Mouse (Mus musculus) heart, embryonic 11.5 days (tissue): ENCODE measurements at regions not wholly inside any gene's neighbourhood (a gene's known extent, or its start where the extent isn't known, plus 50 kb on each side); places are given as distances from the start of the nearest gene placed in this dataset.

Experiments used
- ATAC-seq: fragments of 200-750 bp; cut with Nextera tagmentation; replicated peaks from 2 replicates; pipeline ENCODE4 v1.8.0; 2017; ENCODE audit warnings: moderate library complexity; ENCODE audit not compliant: insufficient number of reproducible peaks, low FRiP score, low TSS enrichment
- H3K27ac ChIP-seq: fragments of 300-500 bp; sonication (generic); 2 replicates; pipeline ENCODE4 v1.5.1; 2014; ENCODE audit warnings: mild to moderate bottlenecking, low read depth, low read length
- H3K27me3 ChIP-seq: fragments of 300-500 bp; sonication (generic); 2 replicates; pipeline ENCODE4 v1.6.1; 2014; ENCODE audit warnings: mild to moderate bottlenecking, low read length, mixed read lengths; ENCODE audit not compliant: control insufficient read depth, insufficient read depth
- H3K36me3 ChIP-seq: fragments of 300-500 bp; sonication (generic); 2 replicates; pipeline ENCODE4 v1.6.1; 2014; ENCODE audit warnings: mild to moderate bottlenecking, low read length, moderate library complexity, mixed read lengths; ENCODE audit not compliant: control insufficient read depth, insufficient read depth
- H3K4me1 ChIP-seq: fragments of 300-500 bp; sonication (generic); 2 replicates; pipeline ENCODE4 v1.6.1; 2014; ENCODE audit warnings: low read length; ENCODE audit not compliant: control insufficient read depth, insufficient read depth
- H3K4me2 ChIP-seq: fragments of 300-500 bp; sonication (generic); 2 replicates; pipeline ENCODE4 v1.6.1; 2014; ENCODE audit warnings: mild to moderate bottlenecking, moderate library complexity
- H3K4me3 ChIP-seq: fragments of 300-500 bp; sonication (generic); 2 replicates; pipeline ENCODE4 v1.5.1; 2014; ENCODE audit warnings: low read depth, low read length
- H3K9ac ChIP-seq: fragments of 300-500 bp; sonication (generic); 2 replicates; pipeline ENCODE4 v1.6.1; 2014; ENCODE audit warnings: mild to moderate bottlenecking, low read depth, low read length, moderate library complexity
- H3K9me3 ChIP-seq: fragments of 300-500 bp; sonication (generic); replicated peaks from 2 replicates; pipeline ENCODE4 v1.6.1; 2016; ENCODE audit warnings: low read length; ENCODE audit not compliant: control insufficient read depth
- WGBS: fragments of 180-500 bp; shearing (Covaris S2); extraction: QIAGEN DNeasy Blood & Tissue Kit; methylation state at CpG from one replicate; pipeline ENCODE4 v1.1.7; 2014; ENCODE audit not compliant: insufficient replicate concordance; 5-methylcytosine and 5-hydroxymethylcytosine counted together

DNA sequence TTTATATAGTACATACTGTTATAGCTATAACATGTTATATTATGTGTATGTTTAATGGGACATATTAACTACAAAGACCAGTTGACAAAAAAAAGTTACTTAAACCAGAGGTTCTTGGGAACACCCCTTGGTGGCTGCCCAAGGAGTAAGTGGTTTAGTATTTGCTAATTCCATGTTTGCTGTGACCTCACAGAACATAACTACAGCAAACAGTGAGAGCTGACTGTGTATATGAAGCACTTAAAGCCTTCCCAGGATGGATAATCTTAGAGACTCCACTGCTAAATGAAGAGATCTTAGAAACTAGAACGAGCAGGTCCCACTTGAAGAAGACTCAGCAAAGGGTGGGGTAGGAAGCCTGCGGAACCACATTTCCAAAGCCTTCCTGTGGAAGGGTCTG lies 263.9 kb downstream of the Gm19410 start:
- Histone ChIP-seq H3K4me1 (no peaks in the 10 kb centered on the region; the same call in 1 of the 2 replicates), H3K9me3 (no peaks in the 10 kb centered on the region), H3K36me3 (no peaks in the 10 kb centered on the region), H3K4me3 (no peak overlapping the region), H3K27ac (no peak overlapping the region), H3K27me3 (no peaks in the 10 kb centered on the region), H3K9ac (no peak overlapping the region), H3K4me2 (no peak overlapping the region)
- no peak for ATAC-seq
- 68% methylated on average over 2 of the region's 2 CpGs for WGBS

DNA sequence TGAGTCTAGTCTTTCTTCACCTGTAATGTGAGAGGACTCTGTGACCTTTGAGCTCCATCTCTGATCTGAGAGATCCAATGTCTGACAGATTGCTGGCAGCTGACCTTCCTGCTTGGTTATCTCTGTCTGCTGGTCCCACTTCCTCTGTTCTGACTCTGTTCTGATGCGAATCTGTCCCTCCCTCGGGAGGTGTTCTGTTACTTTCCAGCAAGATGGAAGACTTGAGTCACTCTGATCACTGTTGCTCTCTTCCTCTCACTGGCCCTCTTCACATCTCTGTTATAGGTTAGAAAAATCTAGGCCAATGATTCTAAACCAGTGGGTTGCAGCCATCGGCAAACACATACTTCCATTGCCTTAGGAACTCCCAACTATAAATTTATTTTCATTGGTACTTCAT lies 264.6 kb downstream of the Gm19410 start:
- H3K36me3 ChIP-seq, result no peaks in the 10 kb centered on the region
- no peak for ATAC-seq
- no peak overlapping the region for H3K27ac ChIP-seq
- no peak overlapping the region for H3K4me3 ChIP-seq
- H3K9ac ChIP-seq, result no peak overlapping the region
- H3K4me2 ChIP-seq, result no peak overlapping the region
- WGBS, result 46% methylated on average over 3 of the region's 3 CpGs
- H3K27me3 ChIP-seq, result no peaks in the 10 kb centered on the region
- no peaks in the 10 kb centered on the region; the same call in 1 of the 2 replicates for H3K4me1 ChIP-seq
- H3K9me3 ChIP-seq, result no peaks in the 10 kb centered on the region

GRCm38 (mm10) chr8:36031966-36032719 lies 266.6 kb downstream of the Gm19410 start:
- ATAC-seq, result no peak
- WGBS, result 76% methylated on average over 10 of the region's 10 CpGs
- Histone ChIP-seq H3K27me3 (no peaks in the 10 kb centered on the region), H3K36me3 (no peaks in the 10 kb centered on the region), H3K4me3 (no peak overlapping the region), H3K27ac (no peak overlapping the region), H3K4me1 (no peaks in the 10 kb centered on the region; the same call in 1 of the 2 replicates), H3K9ac (no peak overlapping the region), H3K9me3 (no peaks in the 10 kb centered on the region), H3K4me2 (no peak overlapping the region)

DNA sequence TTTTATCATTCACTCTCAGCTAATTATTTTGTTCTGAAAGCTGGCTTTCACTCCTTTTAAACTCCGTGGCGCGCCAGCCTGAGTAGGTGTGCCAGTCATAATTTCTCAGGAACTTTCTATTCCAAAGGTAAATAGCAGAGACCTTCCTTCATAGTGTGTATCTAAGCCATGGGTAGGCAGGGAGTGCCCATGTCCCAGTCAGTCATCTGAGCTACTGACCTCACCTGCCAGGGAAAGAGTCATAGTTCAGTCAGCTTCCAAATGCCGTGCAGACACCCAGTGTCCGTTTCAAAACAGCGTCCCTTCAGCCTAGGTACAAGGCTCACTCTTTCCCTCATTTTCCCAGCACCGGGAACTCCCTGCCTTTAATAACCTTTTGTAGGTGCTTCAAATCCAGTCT lies 269.7 kb downstream of the Gm19410 start:
- Histone ChIP-seq H3K36me3 (no peaks in the 10 kb centered on the region), H3K9me3 (no peaks in the 10 kb centered on the region; the same call in 1 of the 2 replicates), H3K4me1 (no peaks in the 10 kb centered on the region; the same call in 1 of the 2 replicates), H3K4me2 (no peak overlapping the region), H3K27ac (no peak overlapping the region), H3K27me3 (no peaks in the 10 kb centered on the region), H3K4me3 (no peak overlapping the region), H3K9ac (no peak overlapping the region)
- ATAC-seq, result no peak
- WGBS, result 85% methylated on average over 7 of the region's 7 CpGs

GRCm38 (mm10) chr8:36036271-36036670 lies 270.7 kb downstream of the Gm19410 start:
- Histone ChIP-seq H3K9ac (no peak overlapping the region), H3K4me3 (no peak overlapping the region), H3K36me3 (no peaks in the 10 kb centered on the region), H3K27me3 (no peaks in the 10 kb centered on the region), H3K4me2 (no peak overlapping the region), H3K4me1 (no peaks in the 10 kb centered on the region; the same call in 1 of the 2 replicates), H3K9me3 (no peaks in the 10 kb centered on the region; the same call in 1 of the 2 replicates), H3K27ac (no peak overlapping the region)
- WGBS, result 57% methylated on average over 6 of the region's 6 CpGs
- ATAC-seq, result no peak

DNA sequence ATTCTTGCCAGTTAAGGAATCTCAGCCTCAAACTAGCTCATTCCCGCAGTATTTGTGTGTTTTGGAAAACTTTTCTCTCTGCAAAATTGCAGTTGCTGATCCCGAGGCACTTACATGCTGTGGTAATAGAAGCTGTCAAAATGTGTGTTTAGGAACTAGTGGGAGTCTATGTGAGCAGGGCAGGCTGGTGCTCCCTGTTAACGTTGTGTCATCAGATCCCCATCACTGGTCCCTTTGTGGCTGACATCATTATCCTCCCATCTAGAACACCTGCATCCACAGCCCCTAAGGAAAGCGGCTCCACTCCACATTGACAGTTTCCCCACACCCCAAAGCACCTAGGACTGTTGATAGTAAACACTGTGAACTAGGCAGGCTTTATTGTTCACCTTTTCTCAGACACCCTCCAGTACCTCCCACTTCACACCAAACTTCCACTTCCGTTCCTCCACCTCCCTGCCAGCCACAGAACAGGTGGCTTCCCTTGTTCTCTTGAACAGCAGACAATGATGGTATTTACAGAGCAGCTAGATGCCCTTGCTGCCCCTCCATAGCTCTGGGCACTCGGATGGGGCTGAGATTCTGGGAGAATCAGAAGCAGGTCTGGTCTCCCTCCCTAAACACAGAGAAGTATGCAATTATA lies 275.8 kb downstream of the Gm19410 start:
- Histone ChIP-seq H3K36me3 (no peaks in the 10 kb centered on the region), H3K4me2 (no peak overlapping the region), H3K27ac (no peak overlapping the region), H3K9ac (no peak overlapping the region), H3K9me3 (no peaks in the 10 kb centered on the region; the same call in 1 of the 2 replicates), H3K4me3 (no peak overlapping the region), H3K27me3 (no peaks in the 10 kb centered on the region), H3K4me1 (no peaks in the 10 kb centered on the region; the same call in 1 of the 2 replicates)
- no peak for ATAC-seq
- 72% methylated on average over 6 of the region's 6 CpGs for WGBS

- no peaks in the 10 kb centered on the region for H3K27me3 ChIP-seq
- H3K27ac ChIP-seq, result no peak overlapping the region
- no peak overlapping the region for H3K4me2 ChIP-seq
- no peaks in the 10 kb centered on the region for H3K36me3 ChIP-seq
- no peaks in the 10 kb centered on the region; the same call in 1 of the 2 replicates for H3K9me3 ChIP-seq
- ATAC-seq, result no peak
- H3K4me3 ChIP-seq, result no peak overlapping the region
- no peak overlapping the region for H3K9ac ChIP-seq
- WGBS, result 76% methylated on average over 4 of the region's 4 CpGs
- H3K4me1 ChIP-seq, result no peaks in the 10 kb centered on the region; the same call in 1 of the 2 replicates
These were observed 277.0 kb downstream of the Gm19410 start for GRCm38 (mm10) chr8:36042594-36042993.
